Mouse (Mus musculus) thymus, adult 2 months (tissue): ENCODE measurements around the gene Mdh1b.

ENCODE experiments used
- CTCF ChIP-seq: fragments of 200-500 bp; IDR thresholded peaks from 2 replicates; pipeline ENCODE4 v1.5.1; 2012; ENCODE audit warnings: mild to moderate bottlenecking, control low read depth, low read length, moderate library complexity, borderline replicate concordance; ENCODE audit not compliant: control insufficient read depth, poor library complexity, insufficient read depth; ENCODE audit errors: extremely low read depth
- POLR2A ChIP-seq: fragments of 200-500 bp; IDR thresholded peaks from 2 replicates; pipeline ENCODE4 v1.6.1; 2012; ENCODE audit warnings: mild to moderate bottlenecking, low read length, control low read depth, moderate library complexity; ENCODE audit not compliant: control insufficient read depth, poor library complexity, insufficient read depth; ENCODE audit errors: extremely low read depth

- TF ChIP-seq CTCF: no peak
- no peak for TF ChIP-seq POLR2A
These were observed 43.3 kb downstream of the Mdh1b start, which contains the start of gene Dytn for GRCm38 (mm10) chr1:63686827-63687226.
